In the genomic region with DNA sequence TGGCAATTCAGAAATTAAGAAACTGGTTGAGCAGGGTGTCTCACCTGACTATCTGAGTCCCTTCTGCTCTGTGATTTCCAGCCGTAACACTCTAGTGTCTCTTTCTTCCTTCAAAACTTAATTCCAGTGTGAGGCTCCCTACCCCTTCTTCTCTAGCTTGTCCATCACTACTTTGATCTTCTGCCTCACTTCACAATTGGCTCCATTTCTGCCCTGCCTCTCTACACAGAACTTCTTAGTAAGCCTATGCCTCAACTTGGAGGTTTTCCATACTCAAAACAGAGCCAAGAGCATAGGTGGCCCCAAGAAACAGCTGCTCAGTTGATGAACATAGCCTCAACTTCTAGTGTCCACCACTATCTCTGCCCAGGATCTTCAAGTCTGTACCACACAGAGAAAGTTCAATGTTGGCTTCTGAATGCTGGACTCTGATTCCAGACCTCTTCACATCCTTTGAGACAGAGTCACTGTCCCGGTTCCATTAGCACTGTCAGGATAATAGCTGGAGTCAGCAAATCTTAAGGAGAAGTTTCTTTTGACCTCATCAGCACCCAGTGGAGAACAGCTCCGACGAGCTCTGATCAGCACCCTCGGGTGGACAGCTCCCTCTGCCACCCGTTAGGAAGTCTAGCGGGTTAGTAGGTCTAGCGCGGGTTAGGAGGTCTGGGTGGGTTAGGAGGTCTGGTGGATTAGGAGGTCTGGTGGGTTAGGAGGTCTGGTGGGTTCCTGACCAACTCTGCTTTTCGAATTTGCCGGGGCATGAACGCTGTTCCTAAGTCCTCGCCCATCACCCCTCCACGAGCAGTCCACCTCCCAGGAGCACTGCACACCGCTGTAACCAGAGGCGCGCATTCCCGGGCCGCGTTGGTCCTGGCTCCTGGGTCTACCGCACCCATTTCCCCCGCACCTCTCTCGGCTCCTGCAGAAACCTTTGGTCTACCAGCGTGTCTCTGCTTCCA, we compare ENCODE assay signal across 8 mouse cellular contexts. TPM values are rescaled to one million over a fixed set of nuclear protein-coding genes. Genes with fewer than 3 reads are reported as not detected.
DNase-seq lines count a peak whose midpoint lies in the region; ATAC-seq and TF ChIP-seq lines count a peak whose summit lies in the region.

No protein-coding gene starts in this region.

- no peak overlapping the region for H3K4me3 ChIP-seq in C2C12 (ENCODE audit: insufficient read depth, poor library complexity, severe bottlenecking)
- H3K4me3 ChIP-seq in forebrain, embryonic 10.5 days, result peak overlapping the region; percentile 84
- H3K4me3 ChIP-seq in hindbrain, embryonic 11.5 days (ENCODE audit: low read depth, low read length), result peak overlapping the region; percentile 75
- peak overlapping the region; percentile 54 for H3K4me3 ChIP-seq in limb, embryonic 13.5 days
- peak overlapping the region; percentile 64 for H3K4me3 ChIP-seq in midbrain, embryonic 12.5 days

- no peaks in the 10 kb centered on the region for H3K79me2 ChIP-seq in C2C12 (ENCODE audit: control insufficient read depth, insufficient read depth)

- no peaks in the 10 kb centered on the region for H3K79me3 ChIP-seq in C2C12 (ENCODE audit: low read depth)

- H3K9ac ChIP-seq in hindbrain, embryonic 11.5 days (ENCODE audit: low read depth, low read length), result peak overlapping the region; percentile 77
- H3K9ac ChIP-seq in limb, embryonic 13.5 days, result no peak overlapping the region
- H3K9ac ChIP-seq in midbrain, embryonic 12.5 days (replicated peaks), result peak overlapping the region; percentile 73

- H3K36me3 ChIP-seq in C2C12 (ENCODE audit: control insufficient read depth, insufficient read depth), result no peaks in the 10 kb centered on the region
- H3K36me3 ChIP-seq in forebrain, embryonic 10.5 days (replicated peaks), result peaks cover 20% of the 10 kb centered on the region
- peaks cover 6% of the 10 kb centered on the region; the same call in 1 of the 2 replicates for H3K36me3 ChIP-seq in hindbrain, embryonic 11.5 days (ENCODE audit: control insufficient read depth, insufficient read depth, low read length)
- H3K36me3 ChIP-seq in limb, embryonic 13.5 days, result no peaks in the 10 kb centered on the region
- peaks cover 19% of the 10 kb centered on the region for H3K36me3 ChIP-seq in midbrain, embryonic 12.5 days

- H3K4me2 ChIP-seq in hindbrain, embryonic 11.5 days (replicated peaks; ENCODE audit: low read depth, low read length), result peak overlapping the region; percentile 83
- peak overlapping the region; percentile 88 for H3K4me2 ChIP-seq in limb, embryonic 13.5 days (replicated peaks)
- H3K4me2 ChIP-seq in midbrain, embryonic 12.5 days (replicated peaks), result peak overlapping the region; percentile 90

- no peak for TF ChIP-seq CTCF in C2C12 (IDR thresholded peaks at IDR 0.05; ENCODE audit: control insufficient read depth, insufficient read depth, insufficient read length)

- no peaks in the 10 kb centered on the region for H3K9me3 ChIP-seq in forebrain, embryonic 10.5 days
- no peaks in the 10 kb centered on the region for H3K9me3 ChIP-seq in hindbrain, embryonic 11.5 days (ENCODE audit: control insufficient read depth, low read length)
- H3K9me3 ChIP-seq in limb, embryonic 13.5 days, result no peaks in the 10 kb centered on the region
- H3K9me3 ChIP-seq in midbrain, embryonic 12.5 days, result no peaks in the 10 kb centered on the region

- WGBS in forebrain, embryonic 10.5 days, result 4% methylated on average over 24 of the region's 24 CpGs
- 5% methylated on average over 24 of the region's 24 CpGs for WGBS in hindbrain, embryonic 11.5 days
- 5% methylated on average over 24 of the region's 24 CpGs for WGBS in limb, embryonic 13.5 days
- 5% methylated on average over 24 of the region's 24 CpGs for WGBS in midbrain, embryonic 12.5 days

- DNase-seq in NIH3T3 (ENCODE audit: low read depth), result peak; percentile 60
- peak; percentile 55 for DNase-seq in forebrain, embryonic 10.5 days (ENCODE audit: extremely low spot score, low spot score)
- DNase-seq in hindbrain, embryonic 11.5 days (ENCODE audit: low spot score), result peak; percentile 74
- DNase-seq in thymus, postnatal 0 days (ENCODE audit: low spot score), result peak; percentile 66
- DNase-seq in frontal cortex, postnatal 25 days (ENCODE audit: low spot score in 2 of 2), result no peak

- peak; percentile 74 for ATAC-seq in hindbrain, embryonic 11.5 days (ENCODE audit: low FRiP score)
- ATAC-seq in limb, embryonic 13.5 days (ENCODE audit: low FRiP score, low read depth), result peak; percentile 76
- ATAC-seq in midbrain, embryonic 12.5 days (ENCODE audit: low FRiP score, low read depth), result peak; percentile 75

- peaks cover 72% of the 10 kb centered on the region for H3K27me3 ChIP-seq in C2C12 (ENCODE audit: control insufficient read depth, insufficient read depth, insufficient read length)
- H3K27me3 ChIP-seq in forebrain, embryonic 10.5 days (ENCODE audit: poor library complexity, severe bottlenecking), result peaks cover 56% of the 10 kb centered on the region
- peaks cover 7% of the 10 kb centered on the region for H3K27me3 ChIP-seq in hindbrain, embryonic 11.5 days (ENCODE audit: control insufficient read depth, insufficient read depth, low read length)
- peaks cover 43% of the 10 kb centered on the region for H3K27me3 ChIP-seq in limb, embryonic 13.5 days
- peaks cover 27% of the 10 kb centered on the region for H3K27me3 ChIP-seq in midbrain, embryonic 12.5 days

- no peak overlapping the region for H3ac ChIP-seq in C2C12 (ENCODE audit: control insufficient read depth, insufficient read length, low read depth)

- peak overlapping the region; percentile 89 for H3K27ac ChIP-seq in forebrain, embryonic 10.5 days
- peak overlapping the region; percentile 51 for H3K27ac ChIP-seq in hindbrain, embryonic 11.5 days (ENCODE audit: low read depth, low read length)
- H3K27ac ChIP-seq in limb, embryonic 13.5 days, result no peak overlapping the region
- H3K27ac ChIP-seq in midbrain, embryonic 12.5 days (replicated peaks), result peak overlapping the region; percentile 54

- H3K4me1 ChIP-seq in forebrain, embryonic 10.5 days, result peaks cover 27% of the 10 kb centered on the region
- H3K4me1 ChIP-seq in hindbrain, embryonic 11.5 days (replicated peaks; ENCODE audit: control insufficient read depth, insufficient read depth, low read length), result peaks cover 8% of the 10 kb centered on the region; the same call in 1 of the 2 replicates
- H3K4me1 ChIP-seq in limb, embryonic 13.5 days, result peaks cover 12% of the 10 kb centered on the region
- H3K4me1 ChIP-seq in midbrain, embryonic 12.5 days, result peaks cover 23% of the 10 kb centered on the region

TF ChIP-seq in C2C12, 6 proteins besides CTCF, POLR2A, EP300 and RAD21:
- TF ChIP-seq CEBPB (IDR thresholded peaks at IDR 0.05; ENCODE audit: low read depth), result no peak
- peak; percentile 58 for TF ChIP-seq MAX (IDR thresholded peaks at IDR 0.05)
- TF ChIP-seq FOSL1 (IDR thresholded peaks at IDR 0.05; ENCODE audit: insufficient read depth, low read length, poor library complexity, severe bottlenecking), result no peak

RNA-seq across cellular contexts. Expression of a gene that starts 0.5 kb away (rescaled TPM):
- polyA plus RNA-seq in C2C12 (2012; fragmentation: generic; extraction: Trizol), result not detected
- polyA plus RNA-seq in forebrain, embryonic 10.5 days (2016; fragmentation: Nextera tagmentation; extraction: Ambion mirVana), result 21.2 and 22.4 TPM in 2 replicates
- 22.4 and 24.1 TPM in 2 replicates for polyA plus RNA-seq in hindbrain, embryonic 11.5 days (2014; fragmentation: Nextera tagmentation; extraction: Ambion mirVana)
- 2.2 and 2.4 TPM in 2 replicates for polyA plus RNA-seq in limb, embryonic 13.5 days (2015; fragmentation: Nextera tagmentation; extraction: Ambion mirVana)
- 54.9 and 58.7 TPM in 2 replicates for polyA plus RNA-seq in midbrain, embryonic 12.5 days (2016; fragmentation: Nextera tagmentation; extraction: Ambion mirVana)
- 0.08 TPM in 1 of 2 replicates, not detected in the other for polyA plus RNA-seq in thymus, postnatal 0 days (2015; fragmentation: Nextera tagmentation; extraction: Ambion mirVana)

RNA-seq across cellular contexts. Expression of a gene that starts 23.5 kb away (rescaled TPM):
- polyA plus RNA-seq in C2C12 (2012; fragmentation: generic; extraction: Trizol), result 47.1 TPM
- polyA plus RNA-seq in forebrain, embryonic 10.5 days (2016; fragmentation: Nextera tagmentation; extraction: Ambion mirVana), result 44.0 and 45.1 TPM in 2 replicates
- polyA plus RNA-seq in hindbrain, embryonic 11.5 days (2014; fragmentation: Nextera tagmentation; extraction: Ambion mirVana), result 54.7 and 63.4 TPM in 2 replicates
- polyA plus RNA-seq in limb, embryonic 13.5 days (2015; fragmentation: Nextera tagmentation; extraction: Ambion mirVana), result 55.7 and 63.6 TPM in 2 replicates
- 67.5 and 68.0 TPM in 2 replicates for polyA plus RNA-seq in midbrain, embryonic 12.5 days (2016; fragmentation: Nextera tagmentation; extraction: Ambion mirVana)
- polyA plus RNA-seq in thymus, postnatal 0 days (2015; fragmentation: Nextera tagmentation; extraction: Ambion mirVana), result 62.6 and 70.8 TPM in 2 replicates

RNA-seq across cellular contexts. Expression of a gene that starts 23.7 kb away (rescaled TPM):
- polyA plus RNA-seq in C2C12 (2012; fragmentation: generic; extraction: Trizol), result 0.06 TPM
- polyA plus RNA-seq in forebrain, embryonic 10.5 days (2016; fragmentation: Nextera tagmentation; extraction: Ambion mirVana), result not detected in 2 replicates
- not detected in 2 replicates for polyA plus RNA-seq in hindbrain, embryonic 11.5 days (2014; fragmentation: Nextera tagmentation; extraction: Ambion mirVana)
- not detected in 2 replicates for polyA plus RNA-seq in limb, embryonic 13.5 days (2015; fragmentation: Nextera tagmentation; extraction: Ambion mirVana)
- not detected in 2 replicates for polyA plus RNA-seq in midbrain, embryonic 12.5 days (2016; fragmentation: Nextera tagmentation; extraction: Ambion mirVana)
- not detected in 2 replicates for polyA plus RNA-seq in thymus, postnatal 0 days (2015; fragmentation: Nextera tagmentation; extraction: Ambion mirVana)

RNA-seq across cellular contexts. Expression of a gene that starts 23.8 kb away (rescaled TPM):
- 0.33 TPM for polyA plus RNA-seq in C2C12 (2012; fragmentation: generic; extraction: Trizol)
- 3.9 and 4.3 TPM in 2 replicates for polyA plus RNA-seq in forebrain, embryonic 10.5 days (2016; fragmentation: Nextera tagmentation; extraction: Ambion mirVana)
- polyA plus RNA-seq in hindbrain, embryonic 11.5 days (2014; fragmentation: Nextera tagmentation; extraction: Ambion mirVana), result 2.6 and 4.0 TPM in 2 replicates
- 3.5 and 3.7 TPM in 2 replicates for polyA plus RNA-seq in limb, embryonic 13.5 days (2015; fragmentation: Nextera tagmentation; extraction: Ambion mirVana)
- 5.7 and 7.0 TPM in 2 replicates for polyA plus RNA-seq in midbrain, embryonic 12.5 days (2016; fragmentation: Nextera tagmentation; extraction: Ambion mirVana)
- 2.5 and 5.1 TPM in 2 replicates for polyA plus RNA-seq in thymus, postnatal 0 days (2015; fragmentation: Nextera tagmentation; extraction: Ambion mirVana)

RNA-seq across cellular contexts. Expression of a gene that starts 24.0 kb away (rescaled TPM):
- 22.3 TPM for polyA plus RNA-seq in C2C12 (2012; fragmentation: generic; extraction: Trizol)
- 10.7 and 11.4 TPM in 2 replicates for polyA plus RNA-seq in forebrain, embryonic 10.5 days (2016; fragmentation: Nextera tagmentation; extraction: Ambion mirVana)
- 10.0 and 10.4 TPM in 2 replicates for polyA plus RNA-seq in hindbrain, embryonic 11.5 days (2014; fragmentation: Nextera tagmentation; extraction: Ambion mirVana)
- polyA plus RNA-seq in limb, embryonic 13.5 days (2015; fragmentation: Nextera tagmentation; extraction: Ambion mirVana), result 23.0 TPM in 2 replicates
- polyA plus RNA-seq in midbrain, embryonic 12.5 days (2016; fragmentation: Nextera tagmentation; extraction: Ambion mirVana), result 13.7 and 14.1 TPM in 2 replicates
- 9.0 and 9.4 TPM in 2 replicates for polyA plus RNA-seq in thymus, postnatal 0 days (2015; fragmentation: Nextera tagmentation; extraction: Ambion mirVana)

Comparison
In these comparisons a context has a peak if more than half of its experiments do, and no peak if none do; other contexts are left out.
1. DNase-seq: peak in NIH3T3 (single experiment), forebrain, embryonic 10.5 days (single experiment), hindbrain, embryonic 11.5 days (single experiment) and thymus, postnatal 0 days (single experiment); none in frontal cortex, postnatal 25 days (0 of 2).
2. Peak in every context shown above with its lines, with median percentiles within 50 percentile points of each other: ATAC-seq and H3K4me2 ChIP-seq.